Mouse (Mus musculus): ENCODE results near the gene Gm20830. TPM values are rescaled to one million over a fixed set of nuclear protein-coding genes. Genes with fewer than 3 reads are reported as not detected.
"Not testable (repeated sequence)": the region's sequence is repeated elsewhere in the genome, so short reads cannot be mapped to it uniquely, and the experiment has no call there.

Gm20830 gene
- not detected for total RNA-seq (2021)

DNA sequence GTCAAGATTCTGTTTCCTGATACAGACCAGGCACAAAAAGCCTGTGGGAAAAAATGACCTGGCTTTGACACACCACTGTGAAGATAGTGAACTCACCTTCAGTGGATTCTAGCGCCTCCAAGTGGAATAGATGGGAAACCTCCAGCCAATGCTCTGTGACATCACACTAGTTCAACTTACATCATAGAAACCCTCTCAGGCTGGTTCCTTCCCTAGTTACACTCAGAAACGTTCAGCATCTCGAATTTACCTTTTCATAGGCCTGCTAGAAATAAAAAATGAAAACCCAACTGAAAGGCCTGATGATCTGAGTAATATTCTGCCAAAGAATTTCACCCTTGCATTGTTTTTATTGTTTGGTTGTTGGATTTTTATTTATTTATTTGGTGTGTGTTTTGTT, at the start of gene Gm20830:
Gene Gm20830 (minus strand): TSS at position 101 of the 400 bp plus-strand sequence.
- intact Hi-C loops (cut with DNase I); DNase-seq (ENCODE audit: extremely low spot score in 1 of 2, low spot score in 2 of 2): not testable (repeated sequence)

Other genes with a start within 250 kb of the Gm20830 start
- not detected for gene Gm21719, start 235.4 kb downstream of the Gm20830 start, total RNA-seq (2021)